Comparison of ENCODE assay signal across 17 mouse cellular contexts in genomic region chr19:26976604-26977322, GRCm38 (mm10).
DNase-seq lines count a peak whose midpoint lies in the region; ATAC-seq lines count a peak whose summit lies in the region.
"Had no signal": no experiment of that assay in that cellular context is flagged by ENCODE, and none has a peak within 500 bp of the region (broad histone marks: within the 10 kb centered on the region; RNA-seq: fewer than 3 reads in every experiment).

No protein-coding gene starts in this region.

- peak overlapping the region; percentile 85 for H3K27ac ChIP-seq in neural tube, embryonic 11.5 days (ENCODE audit: low read depth, low read length)
- H3K27ac ChIP-seq in neural tube, embryonic 15.5 days (replicated peaks): no peak overlapping the region
- H3K27ac ChIP-seq in hindbrain, embryonic 11.5 days (ENCODE audit: low read depth, low read length): peak overlapping the region; percentile 75; the same call in 1 of the 2 replicates
- peak overlapping the region; percentile 83 for H3K27ac ChIP-seq in midbrain, embryonic 12.5 days (replicated peaks)
- H3K27ac ChIP-seq in embryonic facial prominence, embryonic 10.5 days (replicated peaks): no peak overlapping the region; the same call in 1 of the 2 replicates
- H3K27ac ChIP-seq: heart, embryonic 13.5 days; kidney, postnatal 0 days had no signal

- no peak overlapping the region for H3K4me3 ChIP-seq in neural tube, embryonic 11.5 days (ENCODE audit: low read depth, low read length)
- H3K4me3 ChIP-seq in neural tube, embryonic 15.5 days (replicated peaks): no peak overlapping the region
- H3K4me3 ChIP-seq in hindbrain, embryonic 11.5 days (ENCODE audit: low read depth, low read length): no peak overlapping the region
- H3K4me3 ChIP-seq in midbrain, embryonic 12.5 days: no peak overlapping the region
- no peak overlapping the region for H3K4me3 ChIP-seq in embryonic facial prominence, embryonic 10.5 days
- H3K4me3 ChIP-seq: heart, embryonic 13.5 days had no signal

- DNase-seq in neural tube, embryonic 11.5 days (ENCODE audit: low spot score): no peak
- peak; percentile 25 for DNase-seq in hindbrain, embryonic 11.5 days (ENCODE audit: low spot score)
- no peak for DNase-seq in left cerebral cortex, postnatal 25 days (ENCODE audit: low spot score in 2 of 2)
- DNase-seq in embryonic facial prominence, embryonic 10.5 days (ENCODE audit: low spot score): no peak
- DNase-seq in T-cell, adult 2 months (ENCODE audit: low spot score): no peak
- DNase-seq: adrenal gland, postnatal 25 days; cerebellum, adult 9-11 months; kidney, adult 11 months; layer of hippocampus, postnatal 36 days; lung, adult 18-20 months; lung, postnatal 36 days; thymus, postnatal 4 days had no signal

- H3K27me3 ChIP-seq in neural tube, embryonic 11.5 days (ENCODE audit: control insufficient read depth, insufficient read depth, low read length): no peaks in the 10 kb centered on the region
- H3K27me3 ChIP-seq in neural tube, embryonic 15.5 days (replicated peaks): no peaks in the 10 kb centered on the region
- H3K27me3 ChIP-seq in hindbrain, embryonic 11.5 days (ENCODE audit: control insufficient read depth, insufficient read depth, low read length): no peaks in the 10 kb centered on the region
- no peaks in the 10 kb centered on the region for H3K27me3 ChIP-seq in midbrain, embryonic 12.5 days
- H3K27me3 ChIP-seq in embryonic facial prominence, embryonic 10.5 days (replicated peaks; ENCODE audit: low read depth, poor library complexity, severe bottlenecking): no peaks in the 10 kb centered on the region

- intact Hi-C loops in left cerebral cortex, postnatal 25 days (cut with DNase I): loop anchor here (5.0 kb wide), 1 partner anchor 241 kb away; the partner anchor contains the start of gene Vldlr

- no peak for ATAC-seq in neural tube, embryonic 11.5 days (ENCODE audit: insufficient read depth, low FRiP score, low TSS enrichment)
- ATAC-seq in neural tube, embryonic 15.5 days (ENCODE audit: low FRiP score): no peak
- ATAC-seq in hindbrain, embryonic 11.5 days (ENCODE audit: low FRiP score): no peak
- peak; percentile 62 for ATAC-seq in midbrain, embryonic 12.5 days (ENCODE audit: low FRiP score, low read depth)
- ATAC-seq: activated CD4-positive, CD25-positive, alpha-beta regulatory T cell, adult 4 months had no signal

- H3K9me3 ChIP-seq in neural tube, embryonic 11.5 days (ENCODE audit: control insufficient read depth, low read length): no peaks in the 10 kb centered on the region
- no peaks in the 10 kb centered on the region for H3K9me3 ChIP-seq in neural tube, embryonic 15.5 days (replicated peaks)
- no peaks in the 10 kb centered on the region for H3K9me3 ChIP-seq in hindbrain, embryonic 11.5 days (ENCODE audit: control insufficient read depth, low read length)
- no peaks in the 10 kb centered on the region for H3K9me3 ChIP-seq in midbrain, embryonic 12.5 days
- no peaks in the 10 kb centered on the region for H3K9me3 ChIP-seq in embryonic facial prominence, embryonic 10.5 days
- H3K9me3 ChIP-seq: heart, embryonic 13.5 days had no signal

- H3K4me1 ChIP-seq in neural tube, embryonic 11.5 days (ENCODE audit: control insufficient read depth, insufficient read depth, low read length): peaks cover 11% of the 10 kb centered on the region
- H3K4me1 ChIP-seq in neural tube, embryonic 15.5 days: peaks cover 19% of the 10 kb centered on the region
- H3K4me1 ChIP-seq in hindbrain, embryonic 11.5 days (replicated peaks; ENCODE audit: control insufficient read depth, insufficient read depth, low read length): peaks cover 5% of the 10 kb centered on the region; the same call in 1 of the 2 replicates
- H3K4me1 ChIP-seq in midbrain, embryonic 12.5 days: peaks cover 23% of the 10 kb centered on the region
- peaks cover 21% of the 10 kb centered on the region for H3K4me1 ChIP-seq in embryonic facial prominence, embryonic 10.5 days

- no peak overlapping the region; the same call in 1 of the 2 replicates for H3K9ac ChIP-seq in neural tube, embryonic 11.5 days (ENCODE audit: low read length)
- H3K9ac ChIP-seq in neural tube, embryonic 15.5 days (replicated peaks): no peak overlapping the region
- no peak overlapping the region for H3K9ac ChIP-seq in hindbrain, embryonic 11.5 days (ENCODE audit: low read depth, low read length)
- H3K9ac ChIP-seq in midbrain, embryonic 12.5 days (replicated peaks): no peak overlapping the region
- H3K9ac ChIP-seq: heart, embryonic 13.5 days had no signal

- no peak overlapping the region for H3K4me2 ChIP-seq in neural tube, embryonic 11.5 days (ENCODE audit: low read depth)
- no peak overlapping the region for H3K4me2 ChIP-seq in neural tube, embryonic 15.5 days
- H3K4me2 ChIP-seq in hindbrain, embryonic 11.5 days (replicated peaks; ENCODE audit: low read depth, low read length): no peak overlapping the region
- 0 out of 2 replicates have a peak overlapping the region, but pooled peaks have one; percentile 34 for H3K4me2 ChIP-seq in midbrain, embryonic 12.5 days (replicated peaks)
- H3K4me2 ChIP-seq: heart, embryonic 13.5 days had no signal

- 60% methylated on average over 7 of the region's 7 CpGs for WGBS in neural tube, embryonic 11.5 days
- WGBS in neural tube, embryonic 15.5 days: 45% methylated on average over 7 of the region's 7 CpGs
- WGBS in hindbrain, embryonic 11.5 days: 61% methylated on average over 7 of the region's 7 CpGs
- WGBS in midbrain, embryonic 12.5 days: 32% methylated on average over 7 of the region's 7 CpGs
- 64% methylated on average over 7 of the region's 7 CpGs for WGBS in embryonic facial prominence, embryonic 10.5 days

- H3K36me3 ChIP-seq in neural tube, embryonic 11.5 days (ENCODE audit: control insufficient read depth, insufficient read depth, low read length): no peaks in the 10 kb centered on the region
- no peaks in the 10 kb centered on the region for H3K36me3 ChIP-seq in neural tube, embryonic 15.5 days
- no peaks in the 10 kb centered on the region for H3K36me3 ChIP-seq in hindbrain, embryonic 11.5 days (ENCODE audit: control insufficient read depth, insufficient read depth, low read length)
- no peaks in the 10 kb centered on the region for H3K36me3 ChIP-seq in midbrain, embryonic 12.5 days
- H3K36me3 ChIP-seq in embryonic facial prominence, embryonic 10.5 days (replicated peaks): no peaks in the 10 kb centered on the region
- H3K36me3 ChIP-seq: heart, embryonic 13.5 days had no signal

Comparison
In these comparisons a context has a peak if more than half of its experiments do, and no peak if none do; other contexts are left out.
1. H3K27ac ChIP-seq: peak in neural tube, embryonic 11.5 days (single experiment), hindbrain, embryonic 11.5 days (single experiment) and midbrain, embryonic 12.5 days (single experiment); none in neural tube, embryonic 15.5 days (single experiment) and embryonic facial prominence, embryonic 10.5 days (single experiment).